Mouse (Mus musculus): Measurements from ENCODE around the gene Gm34653.
A peak's percentile ranks its signal among the peaks of the same experiment; 100 is the strongest.
"Not testable (repeated sequence)": the region's sequence is repeated elsewhere in the genome, so short reads cannot be mapped to it uniquely, and the experiment has no call there.

The Gm34653 gene

DNA sequence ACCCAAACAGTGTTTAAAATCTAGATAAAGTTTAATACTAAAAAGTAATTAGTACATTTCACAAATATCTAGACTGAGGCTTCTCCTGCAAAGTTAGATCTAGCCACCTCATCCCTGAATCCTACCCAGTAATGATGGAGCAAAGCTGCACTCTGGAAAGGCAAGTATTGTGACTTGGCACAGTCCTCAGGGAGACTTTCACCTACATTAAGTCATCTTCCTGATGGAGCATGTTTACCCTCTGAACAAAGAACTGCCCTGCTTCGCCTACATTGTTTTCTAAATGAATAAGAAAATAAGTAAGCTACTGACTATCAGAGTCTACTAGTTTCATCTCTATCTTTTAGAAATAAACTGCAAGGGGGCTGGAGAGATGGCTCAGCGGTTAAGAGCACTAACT is 14.3 kb upstream of the Gm34653 start:
- no peak for DNase-seq (ENCODE audit: low spot score)

DNA sequence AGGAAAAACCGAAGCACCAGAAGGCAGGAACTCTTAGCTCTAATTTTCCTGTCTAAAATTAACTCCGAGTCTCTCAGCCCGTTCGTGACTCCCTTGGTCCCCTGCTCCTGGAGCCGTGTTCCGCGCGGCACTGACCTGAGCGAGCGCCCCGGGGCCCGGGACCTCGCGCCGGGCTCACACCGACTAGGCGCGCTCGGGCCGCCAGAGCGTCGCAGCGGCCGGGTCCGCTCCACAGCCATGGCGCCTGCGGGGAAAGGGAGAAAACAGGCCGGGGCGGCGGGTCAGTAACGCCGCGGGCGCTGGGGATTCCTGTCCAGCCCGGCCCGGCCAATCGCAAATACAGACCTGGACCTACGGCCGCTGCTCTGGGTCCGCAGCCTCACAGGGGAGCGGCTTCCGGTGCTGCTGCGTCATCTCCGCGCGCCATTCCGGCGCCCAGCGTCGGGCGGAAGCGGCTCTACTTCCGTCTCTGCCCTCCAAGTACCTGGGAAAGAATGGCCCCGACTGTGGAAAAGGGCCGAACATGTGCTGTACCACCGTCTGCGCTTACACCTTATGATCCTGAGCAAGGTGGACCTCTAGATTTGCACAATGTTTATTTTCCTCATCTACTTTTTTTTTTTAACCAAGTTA is 6.9 kb upstream of the Gm34653 start, which contains the start of gene Fbxw2:
Gene Fbxw2 (minus strand): TSS at position 485 of the 633 bp plus-strand sequence.
- DNase-seq (ENCODE audit: low spot score), result peak; percentile 94

DNA sequence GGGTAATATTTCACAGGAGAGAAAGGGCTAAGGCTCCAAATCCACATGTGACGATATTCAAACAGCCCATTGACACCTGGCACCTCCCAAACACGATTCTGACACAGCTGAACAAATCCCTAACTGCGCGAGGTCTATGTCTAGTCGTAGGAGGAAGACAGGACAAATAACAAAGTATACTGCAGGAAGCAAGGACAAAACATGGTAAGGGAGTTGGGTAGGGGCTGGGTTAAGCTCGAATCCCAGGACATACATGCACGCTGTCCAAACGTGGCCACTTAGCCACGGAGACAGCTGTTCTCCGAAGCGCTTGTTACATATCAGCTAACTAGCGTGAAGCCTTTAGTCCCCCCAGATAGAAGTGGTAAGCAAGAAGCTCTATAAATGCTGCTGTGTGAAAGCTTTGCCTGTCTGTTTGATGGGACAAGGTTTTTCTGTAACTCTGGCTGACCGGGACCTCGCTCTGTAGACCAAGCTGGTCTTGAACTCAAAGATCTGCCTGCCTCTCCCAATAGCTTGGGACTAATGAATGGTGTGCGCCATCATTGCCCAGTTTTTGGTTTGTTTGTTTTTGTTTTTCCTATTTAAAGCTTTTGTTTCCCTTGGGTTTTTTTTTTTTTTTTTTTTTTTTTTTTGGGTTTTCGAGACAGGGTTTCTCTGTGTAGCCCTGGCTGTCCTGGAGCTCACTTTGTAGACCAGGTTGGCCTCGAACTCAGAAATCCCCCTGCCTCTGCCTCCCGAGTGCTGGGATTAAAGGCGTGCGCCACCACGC is 6.2 kb upstream of the Gm34653 start:
- peak; percentile 39 for DNase-seq (ENCODE audit: low spot score)

DNA sequence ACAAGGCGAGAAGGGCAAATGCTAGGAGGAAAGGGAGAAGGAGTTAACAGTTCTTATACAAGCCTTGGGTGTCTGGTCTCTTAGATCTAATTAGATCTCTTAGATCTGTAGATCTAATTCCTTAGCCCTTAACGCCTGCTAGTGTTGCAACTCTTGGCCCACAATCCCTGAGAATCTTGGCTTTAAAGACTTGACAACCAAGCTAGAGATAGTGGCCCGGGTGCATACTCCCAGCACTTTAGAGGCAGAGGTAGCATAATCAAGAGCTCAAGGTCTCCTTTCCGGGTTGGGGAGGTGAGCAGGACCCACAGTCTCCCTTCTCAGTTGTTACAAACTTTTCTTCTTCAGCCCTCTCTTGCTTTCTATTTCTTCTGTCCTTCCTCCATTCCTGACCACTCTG is 5.2 kb upstream of the Gm34653 start:
- DNase-seq (ENCODE audit: low spot score), result no peak

DNA sequence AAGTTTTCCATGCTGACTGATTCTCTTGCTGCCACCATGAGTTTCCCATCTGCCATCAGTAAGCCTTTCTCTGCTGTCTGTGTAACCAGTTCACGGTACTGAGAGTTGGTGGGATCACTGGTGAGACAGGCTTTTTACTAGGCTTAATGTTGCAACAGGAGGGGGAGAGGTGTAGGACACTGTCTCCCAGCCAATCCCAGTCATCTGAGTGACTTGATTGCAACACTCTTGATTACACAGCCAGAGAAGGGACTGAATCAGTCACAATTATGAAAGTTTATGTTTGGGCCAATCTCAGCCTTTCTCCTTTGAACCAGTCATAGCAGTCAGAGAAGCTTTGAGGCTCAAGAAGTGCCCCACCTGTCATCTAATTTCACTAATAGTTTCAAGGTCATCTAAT is 4.8 kb upstream of the Gm34653 start:
- no peak for DNase-seq (ENCODE audit: low spot score)

DNA sequence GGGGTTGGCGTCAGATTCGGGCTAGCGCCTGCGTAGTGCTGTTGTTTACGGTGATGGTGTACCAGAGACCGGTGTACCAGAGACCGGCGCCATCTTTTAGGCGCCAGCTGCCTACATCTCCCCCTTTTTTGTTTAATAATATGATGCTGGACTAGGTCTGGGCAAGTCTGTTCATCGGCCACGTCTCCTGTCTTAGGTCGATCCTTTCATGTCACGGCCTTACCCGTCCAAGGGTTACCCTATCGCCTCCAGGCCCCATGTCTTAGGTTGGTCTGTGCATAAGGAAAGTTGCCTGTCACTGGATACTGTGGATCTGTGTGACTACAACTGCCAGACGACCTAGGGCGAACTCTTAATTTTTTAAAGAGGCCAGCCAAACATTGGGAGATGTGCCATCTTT is 2.7 kb upstream of the Gm34653 start:
- not testable (repeated sequence) for DNase-seq (ENCODE audit: low spot score)

DNA sequence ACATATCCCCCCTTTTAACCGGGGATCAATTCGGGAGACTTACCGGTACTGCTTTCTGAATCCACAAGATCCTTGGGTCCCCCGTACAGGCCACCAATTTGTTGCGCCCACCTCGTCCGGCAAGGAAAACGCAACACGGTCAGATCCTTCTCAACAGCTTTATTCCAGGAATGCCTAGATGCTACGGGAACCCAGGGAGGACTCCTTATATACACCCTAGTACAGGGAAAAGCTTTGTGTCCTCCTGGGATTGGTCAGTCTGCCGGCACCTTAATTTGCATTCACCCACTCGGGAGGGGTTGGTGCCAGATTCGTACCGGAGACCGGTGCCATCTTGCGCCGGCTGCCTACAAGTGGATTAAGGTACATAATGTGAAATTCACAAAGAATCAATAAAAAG is 817 bp downstream of the Gm34653 start:
- no peak for DNase-seq (ENCODE audit: low spot score)

DNA sequence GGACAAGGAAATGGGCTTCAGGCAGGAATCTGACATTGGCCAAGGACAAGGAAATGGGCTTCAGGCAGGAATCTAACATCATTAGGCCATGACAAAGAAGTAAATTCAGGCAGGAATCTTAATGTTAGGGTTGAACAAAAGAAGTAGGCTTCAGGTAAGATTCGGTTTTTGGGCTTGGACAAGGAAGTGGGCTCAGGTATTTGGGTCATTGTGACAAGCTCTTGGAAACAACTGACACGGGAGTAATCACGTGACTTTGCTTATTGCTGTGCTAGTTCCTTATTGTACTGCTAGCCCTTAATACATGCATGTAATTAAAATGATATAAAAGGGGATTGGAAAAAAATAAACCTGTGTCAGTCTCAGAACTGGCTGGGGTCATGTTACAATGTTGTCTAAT is 2.9 kb downstream of the Gm34653 start:
- no peak for DNase-seq (ENCODE audit: low spot score)

DNA sequence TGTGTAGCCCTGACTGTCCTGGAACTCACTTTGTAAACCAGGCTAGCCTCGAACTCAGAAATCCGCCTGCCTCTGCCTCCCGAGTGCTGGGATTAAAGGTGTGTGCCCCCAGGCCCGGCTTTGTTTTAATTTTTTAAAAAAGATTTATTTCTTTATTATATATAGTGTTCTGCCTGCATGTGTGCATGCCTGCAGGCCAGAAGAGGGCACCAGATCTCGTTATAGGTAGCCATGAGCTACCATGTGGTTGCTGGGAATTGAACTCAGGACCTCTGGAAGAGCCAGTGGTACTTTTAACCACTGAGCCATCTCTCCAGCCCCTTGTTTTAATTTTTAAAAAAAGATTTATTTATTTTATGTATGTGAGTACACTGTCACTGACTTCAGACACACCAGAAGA is 7.3 kb downstream of the Gm34653 start:
- not testable (repeated sequence) for DNase-seq (ENCODE audit: low spot score)

DNA sequence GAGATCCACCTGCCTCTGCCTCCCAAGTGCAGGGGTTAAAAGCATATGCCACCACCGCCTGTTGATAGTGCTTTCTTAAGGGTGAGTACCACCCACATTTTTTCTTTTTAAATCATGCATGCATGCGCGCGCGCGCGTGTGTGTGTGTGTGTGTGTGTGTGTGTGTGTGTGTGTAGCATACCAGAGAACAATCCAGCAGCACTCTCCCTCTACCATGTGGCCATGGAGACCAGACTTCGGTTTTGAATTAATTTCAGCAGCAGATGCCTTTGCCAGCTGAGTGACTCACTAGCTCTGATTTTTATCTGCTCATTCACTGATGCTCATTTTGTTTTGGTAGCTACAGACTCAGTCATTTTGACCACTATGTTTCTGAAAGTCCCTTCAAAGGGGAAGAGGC is 8.9 kb downstream of the Gm34653 start:
- DNase-seq (ENCODE audit: low spot score), result no peak

DNA sequence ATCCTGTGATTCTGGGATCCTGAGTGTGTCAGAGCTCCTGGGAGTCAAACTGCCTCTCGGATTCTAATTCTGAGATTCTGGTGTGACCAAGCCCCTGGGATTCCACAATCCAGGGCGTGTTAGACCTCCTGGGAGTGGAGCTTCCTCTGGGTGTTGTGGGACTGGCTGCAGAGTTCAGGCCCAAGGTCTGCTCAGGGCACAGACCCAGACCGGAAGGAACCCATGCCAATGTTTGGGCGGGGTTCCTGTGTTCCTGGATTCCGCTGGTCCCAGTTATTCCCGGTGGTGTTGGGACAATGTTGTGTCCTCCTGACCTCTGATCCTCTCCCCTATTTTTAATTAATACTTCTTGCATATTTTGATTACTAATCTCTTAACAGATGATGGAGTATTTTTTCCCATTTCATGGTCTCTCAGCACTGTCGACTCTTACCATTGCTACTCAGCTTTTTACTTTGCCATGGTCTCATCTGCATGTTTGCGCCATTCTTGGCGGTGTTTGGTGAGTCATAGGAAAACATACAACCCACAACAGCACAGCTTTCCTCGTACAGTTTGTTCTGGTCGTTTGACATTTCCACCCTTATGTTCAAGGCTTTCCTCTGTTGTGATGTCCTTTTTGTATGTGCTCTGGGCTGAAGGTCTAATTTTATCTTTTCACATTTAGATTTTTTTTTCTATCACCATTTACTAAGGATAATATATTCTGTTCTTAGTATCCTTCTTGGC is 10.6 kb downstream of the Gm34653 start:
- DNase-seq (ENCODE audit: low spot score), result no peak

DNA sequence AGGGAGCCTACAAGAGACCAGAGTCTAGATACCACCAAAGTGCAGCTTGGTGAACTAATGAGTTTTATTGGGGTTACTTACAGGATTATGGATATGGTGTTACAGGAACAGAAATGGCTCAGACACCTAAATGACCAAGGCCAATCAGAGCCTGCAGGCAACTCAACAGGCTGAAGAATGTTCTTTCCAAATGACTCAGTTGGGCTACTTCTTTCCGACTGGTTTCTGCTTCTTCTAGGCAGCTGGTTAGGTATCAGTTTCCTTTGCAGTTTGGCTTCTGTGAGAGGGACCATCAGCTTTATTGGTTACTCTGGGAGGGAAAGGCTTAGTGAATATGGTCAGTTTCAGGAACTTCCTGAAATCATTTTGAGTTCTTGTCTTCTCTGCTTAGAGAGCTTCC is 14.9 kb downstream of the Gm34653 start:
- DNase-seq (ENCODE audit: low spot score), result no peak

DNA sequence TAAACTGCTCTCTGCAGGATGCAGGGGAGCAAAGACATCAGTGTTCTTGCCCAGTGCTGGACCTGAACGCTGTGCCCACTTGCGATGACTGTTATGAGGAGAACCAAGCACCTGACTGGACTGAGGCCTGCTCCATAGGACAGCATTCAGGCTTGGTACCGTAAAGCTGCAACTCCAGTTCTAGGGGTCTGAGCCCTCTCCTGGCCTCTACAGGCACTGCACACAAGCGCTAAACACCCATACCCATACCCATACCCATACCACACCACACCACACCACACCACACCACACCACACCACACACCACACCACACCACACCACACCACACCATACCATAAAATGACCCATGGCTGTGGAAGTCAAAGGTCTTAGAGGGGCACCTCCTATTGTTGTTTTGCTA is 22.5 kb downstream of the Gm34653 start:
- no peak for DNase-seq (ENCODE audit: low spot score)

DNA sequence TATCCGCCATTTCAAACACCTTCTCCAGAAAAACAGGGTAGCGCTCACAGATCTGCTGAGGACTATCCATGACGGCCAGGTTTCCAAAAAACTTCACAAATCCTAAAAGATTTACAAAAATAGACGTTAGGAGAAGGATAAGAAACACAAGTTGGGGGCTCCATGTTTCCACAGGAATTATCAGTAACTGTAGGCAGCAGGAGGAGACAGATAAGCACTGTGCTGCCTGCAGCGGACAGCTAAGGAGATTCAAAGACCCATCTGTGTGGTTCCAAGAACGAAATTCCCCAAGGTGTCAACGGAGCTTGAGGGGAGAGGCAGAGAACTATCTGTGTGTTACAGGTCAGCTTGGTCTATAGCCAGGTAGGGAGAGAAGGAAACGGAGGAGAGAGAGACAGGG is 24.9 kb downstream of the Gm34653 start:
- DNase-seq (ENCODE audit: low spot score), result no peak

DNA sequence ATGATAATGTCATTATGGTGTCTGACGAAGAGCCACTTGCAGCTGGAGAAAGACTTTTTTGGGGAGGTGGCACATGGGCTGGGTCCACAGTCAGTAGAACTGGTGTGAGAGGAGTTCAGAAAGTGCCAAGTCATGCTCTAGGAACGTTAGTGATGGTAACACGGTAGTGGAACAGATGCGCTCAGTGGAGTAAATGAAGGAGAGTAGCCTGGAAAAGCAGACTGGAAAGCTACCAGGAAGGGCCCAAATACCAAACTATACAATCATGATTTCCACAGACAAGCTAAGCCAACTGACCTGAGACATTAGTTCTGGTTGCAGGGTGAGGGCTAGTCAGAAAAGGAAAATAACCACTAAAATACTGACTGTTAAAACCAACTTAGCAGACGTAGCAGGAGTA is 36.9 kb downstream of the Gm34653 start:
- DNase-seq (ENCODE audit: low spot score), result peak; percentile 22

DNA sequence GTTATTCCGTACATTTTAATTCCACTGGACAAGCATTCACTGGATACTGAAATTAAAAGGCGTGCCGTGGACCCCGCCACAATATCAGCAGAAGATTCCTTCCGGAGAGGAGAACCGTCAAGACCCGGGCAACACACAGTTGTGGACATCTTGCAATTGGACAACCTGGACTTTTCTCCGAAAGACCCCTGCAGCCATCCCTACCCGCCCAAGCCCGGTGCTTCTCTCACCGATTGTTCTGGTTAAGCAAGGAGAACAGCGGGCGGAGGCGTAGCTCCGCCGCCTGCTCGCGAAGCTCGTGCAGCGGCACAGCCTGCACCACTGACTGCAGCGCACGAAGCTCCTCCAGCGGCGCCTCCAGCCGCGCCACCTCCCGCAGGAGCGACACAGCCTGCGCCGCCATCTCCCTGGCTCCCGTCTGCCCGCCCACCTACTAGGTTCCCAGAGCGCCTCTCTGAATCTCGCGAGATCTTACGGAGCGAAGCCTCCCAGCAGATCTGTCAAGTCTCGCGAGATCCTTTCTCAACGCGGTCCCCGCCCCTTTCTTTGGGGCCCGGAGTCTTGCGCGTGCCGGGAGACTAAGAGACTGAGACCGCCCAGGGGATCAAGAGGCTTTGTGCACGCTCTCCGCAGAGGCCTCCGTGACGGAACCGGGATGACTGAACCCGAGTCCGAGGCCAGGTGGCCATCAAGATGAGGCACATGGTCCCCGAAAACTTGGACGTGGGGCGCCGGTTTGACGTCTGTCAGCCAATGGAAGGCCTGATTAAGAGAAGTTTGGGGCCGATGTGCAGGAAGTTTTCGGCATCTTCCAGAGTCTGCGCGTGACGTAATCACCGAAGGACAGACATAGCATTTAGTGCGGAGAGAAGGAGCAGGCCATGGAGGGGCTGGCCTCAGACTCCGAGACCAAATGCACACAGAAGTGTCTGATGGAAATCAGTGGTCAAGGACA is 38.0 kb downstream of the Gm34653 start:
- DNase-seq (ENCODE audit: low spot score), result peak; percentile 100

DNA sequence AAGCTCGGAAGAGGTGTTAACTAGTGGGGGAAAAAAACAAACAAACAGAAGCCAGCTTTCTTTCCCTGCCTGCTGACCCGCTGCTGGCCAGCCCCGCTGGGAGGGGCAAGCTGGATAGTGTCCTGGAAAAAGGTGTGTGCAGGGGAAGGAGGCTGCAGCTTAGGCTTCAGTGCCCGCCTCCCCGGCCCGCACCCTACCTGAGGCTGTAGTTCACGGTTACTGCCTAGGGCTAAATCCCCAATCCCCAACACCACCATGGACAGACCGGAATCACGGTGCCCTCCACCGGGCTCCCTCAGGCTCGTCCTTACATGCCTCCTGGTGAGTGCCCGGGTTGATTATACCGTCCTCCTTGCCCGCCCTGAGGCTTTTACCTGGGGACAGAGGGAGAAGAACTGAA is 41.5 kb downstream of the Gm34653 start, which contains the start of gene Cutal:
Gene Cutal (plus strand): TSS at position 126 of the 400 bp plus-strand sequence.
- peak; percentile 5 for DNase-seq (ENCODE audit: low spot score)

DNA sequence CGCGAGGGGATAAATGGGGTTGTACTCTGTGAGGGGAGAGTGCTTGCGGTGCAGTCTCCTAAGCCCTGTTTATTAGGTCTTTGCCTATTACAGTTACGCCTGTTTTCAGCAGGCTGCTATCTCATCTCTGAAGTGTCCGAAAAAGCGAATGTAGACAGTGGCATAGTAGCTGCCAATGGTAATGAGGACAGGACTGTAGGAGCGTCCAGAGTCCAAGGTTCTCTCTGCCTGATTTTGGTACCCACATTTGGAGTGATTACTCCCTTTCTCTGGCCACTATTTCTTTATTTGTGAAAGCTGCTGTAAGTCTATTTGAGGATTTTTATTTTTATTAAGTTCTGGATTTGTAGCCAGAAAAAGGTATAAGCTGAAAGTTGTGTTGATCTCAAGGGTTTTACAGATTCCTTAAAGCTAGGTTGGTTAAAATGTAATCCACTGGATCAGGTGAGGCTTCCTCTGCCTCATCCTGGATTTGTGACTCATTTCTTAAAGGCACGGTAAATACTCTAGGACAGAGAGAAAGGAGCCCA is 42.1 kb downstream of the Gm34653 start, which contains the start of gene Psmd5:
Gene Psmd5 (minus strand): TSS at position 153 of the 530 bp plus-strand sequence.
- DNase-seq (ENCODE audit: low spot score), result no peak

DNA sequence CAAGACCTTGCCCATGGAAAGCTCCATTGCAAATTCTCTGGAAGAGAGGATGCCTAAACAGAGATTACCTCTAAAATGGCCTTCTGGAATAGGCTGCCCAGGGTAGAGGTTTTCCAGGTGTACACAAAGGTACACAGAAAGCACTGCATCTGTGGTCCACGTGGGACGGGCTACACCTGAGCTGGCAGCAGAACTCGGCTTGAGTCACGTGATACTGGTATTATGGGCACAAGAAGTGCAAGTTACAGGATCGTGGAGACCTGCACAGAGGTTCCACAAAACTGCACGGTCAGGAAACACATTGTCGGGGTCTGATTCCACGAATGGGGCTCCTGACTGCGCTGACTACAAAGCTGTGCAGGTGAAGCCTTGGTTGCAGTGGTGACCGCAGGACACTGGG is 47.2 kb downstream of the Gm34653 start:
- DNase-seq (ENCODE audit: low spot score), result no peak

DNA sequence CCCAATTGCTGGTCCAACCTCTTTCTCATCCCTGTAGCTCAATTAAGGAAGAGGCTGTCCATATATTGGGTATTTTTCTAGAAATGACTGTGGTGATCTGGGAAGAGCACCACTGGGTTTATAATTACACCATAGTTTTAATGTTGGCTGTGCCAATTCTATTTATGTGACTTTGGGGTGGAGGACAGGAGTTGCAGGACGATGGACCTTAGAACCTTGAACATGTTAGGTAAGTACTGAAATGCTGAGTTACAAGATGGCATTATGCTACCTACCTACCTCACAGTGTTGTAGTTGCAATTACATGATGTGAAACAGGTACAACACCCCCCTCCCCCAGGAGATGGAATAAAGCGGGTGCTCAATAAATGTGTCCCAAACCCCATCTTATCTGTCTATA is 50.0 kb downstream of the Gm34653 start:
- DNase-seq (ENCODE audit: low spot score), result no peak

DNA sequence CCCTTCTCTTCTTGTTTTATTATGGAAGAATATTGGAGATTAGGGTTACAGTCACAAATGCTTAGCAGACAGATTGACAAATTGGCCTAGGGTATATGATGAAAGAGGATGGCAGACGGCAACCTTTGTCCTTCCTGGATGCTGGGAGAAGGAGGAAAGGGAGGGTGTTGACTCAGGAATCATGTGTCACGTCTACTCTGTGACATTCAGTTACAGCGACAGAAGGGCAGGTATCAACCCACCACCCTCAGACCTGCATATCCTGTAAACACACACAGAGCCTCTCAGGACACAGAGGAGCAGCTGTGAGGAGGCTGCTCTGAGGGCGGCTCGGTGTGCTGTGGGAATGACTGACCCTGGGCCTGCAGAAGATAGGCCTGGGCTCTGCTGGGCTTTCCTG is 50.4 kb downstream of the Gm34653 start:
- no peak for DNase-seq (ENCODE audit: low spot score)

Measured in embryo, embryonic 10.5 days (tissue).